In the genomic region with DNA sequence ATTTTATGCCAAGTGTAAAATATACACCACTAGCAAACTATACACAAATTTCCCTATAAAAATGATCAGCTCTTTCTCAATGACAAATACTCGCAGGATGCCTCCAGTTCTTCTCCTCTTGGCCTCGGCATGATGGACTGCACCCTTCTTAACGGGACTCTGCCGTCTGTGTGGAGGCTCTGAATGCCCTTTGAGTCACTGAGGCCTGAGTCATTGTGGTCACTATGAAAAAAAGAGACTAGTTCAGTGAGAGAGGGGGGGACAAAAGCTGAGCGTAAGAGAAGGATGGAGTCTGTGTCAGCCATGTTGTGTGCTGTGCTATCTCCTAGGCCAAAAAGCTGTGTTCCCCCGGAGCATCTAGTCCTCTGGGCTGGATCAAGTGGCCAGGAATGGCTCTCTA, we compare ENCODE assay signal across 22 mouse cellular contexts. TPM values are rescaled to one million over a fixed set of nuclear protein-coding genes. Genes with fewer than 3 reads are reported as not detected.
DNase-seq lines count a peak whose midpoint lies in the region; ATAC-seq and TF ChIP-seq lines count a peak whose summit lies in the region.
"Had no signal": no experiment of that assay in that cellular context is flagged by ENCODE, and none has a peak within 500 bp of the region (broad histone marks: within the 10 kb centered on the region; RNA-seq: fewer than 3 reads in every experiment).

No protein-coding gene starts in this region.

- H3ac ChIP-seq in myocyte (ENCODE audit: control insufficient read depth, insufficient read length), result no peak overlapping the region

- no peak for TF ChIP-seq POLR2A in myocyte (IDR thresholded peaks at IDR 0.05; ENCODE audit: insufficient read length, low read depth)

- peak; percentile 18; the same call in 1 of the 2 replicates for ATAC-seq in G1E (ENCODE audit: extremely low read depth, insufficient number of reproducible peaks, low FRiP score, poor library complexity, severe bottlenecking)
- ATAC-seq in liver, embryonic 12.5 days, result no peak
- ATAC-seq: activated CD4-positive, CD25-positive, alpha-beta regulatory T cell, adult 4 months; forebrain, embryonic 15.5 days; hindbrain, postnatal 0 days; Patski had no signal

- H3K4me2 ChIP-seq in myocyte (ENCODE audit: low read depth), result peak overlapping the region; percentile 55
- H3K4me2 ChIP-seq in liver, embryonic 12.5 days, result no peak overlapping the region
- H3K4me2 ChIP-seq: forebrain, embryonic 15.5 days; kidney, embryonic 15.5 days had no signal

- H3K9me3 ChIP-seq in G1E (replicated peaks), result no peaks in the 10 kb centered on the region
- no peaks in the 10 kb centered on the region for H3K9me3 ChIP-seq in liver, embryonic 12.5 days (replicated peaks)
- H3K9me3 ChIP-seq: embryonic facial prominence, embryonic 12.5 days; forebrain, embryonic 15.5 days; heart, embryonic 10.5 days; hindbrain, embryonic 13.5 days; kidney, embryonic 15.5 days had no signal

- H3K36me3 ChIP-seq in G1E (replicated peaks) (peaks cover 22% of the 10 kb centered on the region), myocyte (ENCODE audit: control insufficient read depth, insufficient read depth) (no peaks in the 10 kb centered on the region)
- H3K36me3 ChIP-seq in liver, embryonic 12.5 days, result no peaks in the 10 kb centered on the region; the same call in 1 of the 2 replicates
- H3K36me3 ChIP-seq: embryonic facial prominence, embryonic 12.5 days; forebrain, embryonic 15.5 days; hindbrain, embryonic 13.5 days; kidney, embryonic 15.5 days had no signal

- no peaks in the 10 kb centered on the region for H3K27me3 ChIP-seq in G1E (ENCODE audit: insufficient read depth, low read length)
- no peaks in the 10 kb centered on the region for H3K27me3 ChIP-seq in myocyte (ENCODE audit: control insufficient read depth, insufficient read depth, insufficient read length)
- H3K27me3 ChIP-seq in liver, embryonic 12.5 days (replicated peaks), result no peaks in the 10 kb centered on the region
- H3K27me3 ChIP-seq: embryonic facial prominence, embryonic 12.5 days; forebrain, embryonic 15.5 days; hindbrain, embryonic 13.5 days; kidney, embryonic 15.5 days; Patski had no signal

- WGBS in liver, embryonic 12.5 days (ENCODE audit: insufficient replicate concordance), result 73% methylated on average over 6 of the region's 6 CpGs

- peak; percentile 51 for DNase-seq in heart, adult 11 months
- DNase-seq in heart, postnatal 25 days (ENCODE audit: low spot score), result no peak
- DNase-seq in G1E (ENCODE audit: low spot score), result no peak
- peak; percentile 37 for DNase-seq in adrenal gland, postnatal 10 days
- no peak for DNase-seq in layer of hippocampus, adult 11-12 months (ENCODE audit: low spot score)
- no peak for DNase-seq in natural killer cell, adult 2 months (ENCODE audit: low spot score in 2 of 2)
- DNase-seq: cerebellum, adult 18-20 months; cerebellum, postnatal 10 days; gastrocnemius, postnatal 36 days; heart, adult 18-20 months; heart, postnatal 10 days; kidney, adult 18-20 months had no signal

- peaks cover 27% of the 10 kb centered on the region for H3K4me1 ChIP-seq in G1E (ENCODE audit: insufficient read depth, low read depth, low read length)
- H3K4me1 ChIP-seq in liver, embryonic 12.5 days, result peaks cover 28% of the 10 kb centered on the region

- H3K79me2 ChIP-seq in myocyte (ENCODE audit: control insufficient read depth, insufficient read depth), result peaks cover 57% of the 10 kb centered on the region

- H3K27ac ChIP-seq in liver, embryonic 12.5 days, result no peak overlapping the region
- H3K27ac ChIP-seq: embryonic facial prominence, embryonic 12.5 days; forebrain, embryonic 15.5 days; heart, embryonic 10.5 days; hindbrain, embryonic 13.5 days; hindbrain, postnatal 0 days; kidney, embryonic 15.5 days had no signal

- intact Hi-C loops in heart, postnatal 25 days (cut with DNase I), result no loop called here

- no peak for TF ChIP-seq CTCF in G1E (IDR thresholded peaks at IDR 0.05; ENCODE audit: low read depth, low read length)

- no peak overlapping the region for H3K9ac ChIP-seq in liver, embryonic 12.5 days
- H3K9ac ChIP-seq: embryonic facial prominence, embryonic 12.5 days; forebrain, embryonic 15.5 days; hindbrain, embryonic 13.5 days; kidney, embryonic 15.5 days had no signal

- no peak overlapping the region for H3K4me3 ChIP-seq in G1E (ENCODE audit: low read depth, low read length)
- no peak overlapping the region for H3K4me3 ChIP-seq in myocyte
- H3K4me3 ChIP-seq in liver, embryonic 12.5 days, result no peak overlapping the region
- H3K4me3 ChIP-seq: embryonic facial prominence, embryonic 12.5 days; forebrain, embryonic 15.5 days; heart, embryonic 10.5 days; hindbrain, embryonic 13.5 days; kidney, embryonic 15.5 days had no signal

TF ChIP-seq in myocyte, 11 proteins besides CTCF, POLR2A, EP300 and RAD21:
- TF ChIP-seq MYOG (IDR thresholded peaks at IDR 0.05; ENCODE audit: control insufficient read depth in 1 of 3, insufficient read depth in 1 of 3, insufficient read length in 2 of 3, low read depth in 2 of 3), result no peak
- TF ChIP-seq TCF3 (IDR thresholded peaks at IDR 0.05; ENCODE audit: insufficient read length, low read depth), result no peak
- TF ChIP-seq REST (IDR thresholded peaks at IDR 0.05; ENCODE audit: insufficient read depth, insufficient read length), result no peak
- no peak for TF ChIP-seq USF1 (IDR thresholded peaks at IDR 0.05; ENCODE audit: low read depth)
- no peak for TF ChIP-seq MYOD1 (IDR thresholded peaks at IDR 0.05; ENCODE audit: control insufficient read depth in 1 of 3, insufficient read length in 2 of 3, low read depth in 2 of 3)
- no peak for TF ChIP-seq E2F4 (IDR thresholded peaks at IDR 0.05; ENCODE audit: insufficient read depth)

RNA-seq across cellular contexts. Expression of gene Disp1, which starts 2.3 kb away (rescaled TPM):
- 1 to 10 TPM; 6.6 to 6.8 TPM for total RNA-seq in heart, postnatal 25 days (2021)
- total RNA-seq in G1E (2014; fragmentation: Nextera tagmentation) (5.0 and 11.0 TPM in 2 replicates), G1E (2017) (3.0 and 3.8 TPM in 2 replicates)
- polyA plus RNA-seq in G1E (2012) (8.2 and 10.5 TPM in 2 replicates), myocyte (2012; fragmentation: generic; extraction: Trizol) (23.5 TPM)
- 10 to 100 TPM; 10.2 to 14.9 TPM for total RNA-seq in adrenal gland, postnatal 10 days (2021)
- polyA plus RNA-seq in liver, embryonic 12.5 days (2016; fragmentation: Nextera tagmentation; extraction: Ambion mirVana), result 4.0 and 5.1 TPM in 2 replicates

Comparison
In these comparisons a context has a peak if more than half of its experiments do, and no peak if none do; other contexts are left out.
1. DNase-seq: peak in heart, adult 11 months (single experiment) and adrenal gland, postnatal 10 days (single experiment); none in heart, postnatal 25 days (single experiment), G1E (single experiment), layer of hippocampus, adult 11-12 months (single experiment) and natural killer cell, adult 2 months (0 of 2).